Mouse (Mus musculus): ENCODE measurements at regions not wholly inside any gene's neighbourhood (a gene's known extent, or its start where the extent isn't known, plus 50 kb on each side); places are given as distances from the start of the nearest gene placed in this dataset.
"Not testable (repeated sequence)": the region's sequence is repeated elsewhere in the genome, so short reads cannot be mapped to it uniquely, and the experiment has no call there.

DNA sequence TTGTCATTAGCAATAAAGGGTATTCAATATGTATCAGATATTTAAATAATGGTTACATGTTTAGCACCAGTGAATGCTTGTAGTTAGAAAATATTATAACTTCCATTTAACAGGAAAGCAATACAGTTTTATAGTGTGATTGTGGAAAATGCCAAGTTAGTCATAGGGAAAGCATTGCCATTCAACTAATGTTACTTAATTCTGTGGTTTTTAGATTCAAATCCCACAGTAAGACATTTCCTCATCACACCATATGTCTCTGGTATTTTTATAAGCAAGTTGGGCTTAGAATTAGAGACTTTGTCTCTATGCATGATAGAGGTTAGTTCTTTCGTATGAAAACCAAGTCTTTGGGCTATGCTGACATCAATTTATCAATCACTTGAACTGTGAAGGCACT, 133.0 kb downstream of the Prr30 start:
- DNase-seq (ENCODE audit: low spot score): no peak

- no peak for DNase-seq (ENCODE audit: low spot score)
Measured at GRCm38 (mm10) chr14:101056874-101057273, 143.3 kb downstream of the Prr30 start.

- no peak for DNase-seq (ENCODE audit: low spot score)
Measured at GRCm38 (mm10) chr14:101055915-101056314, 144.2 kb downstream of the Prr30 start.

GRCm38 (mm10) chr14:101054786-101055185, 145.3 kb downstream of the Prr30 start:
- DNase-seq (ENCODE audit: low spot score): no peak

- no peak for DNase-seq (ENCODE audit: low spot score)
Measured at GRCm38 (mm10) chr14:101052760-101053159, 147.4 kb downstream of the Prr30 start.

DNA sequence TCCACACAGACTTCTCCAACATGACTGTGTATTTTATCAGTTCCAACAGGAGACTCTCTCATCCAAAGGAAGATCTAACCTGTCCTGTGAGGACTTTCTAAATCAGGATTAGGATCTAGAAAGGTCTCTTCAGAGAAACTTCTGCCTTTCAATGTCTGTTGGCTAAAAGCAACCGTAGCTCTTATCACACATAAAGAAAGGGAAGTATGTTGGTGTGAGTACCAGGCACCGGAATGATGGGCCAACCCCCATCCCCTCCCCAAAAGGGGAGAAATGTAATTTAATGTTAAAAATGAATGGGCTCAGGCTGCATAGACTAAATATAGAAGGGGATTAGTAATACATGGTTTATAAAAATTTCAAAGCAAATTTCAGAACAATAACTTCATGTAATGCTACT, 149.9 kb downstream of the Prr30 start:
- no peak for DNase-seq (ENCODE audit: low spot score)

GRCm38 (mm10) chr14:101049664-101050203, 150.4 kb downstream of the Prr30 start:
- DNase-seq (ENCODE audit: low spot score): no peak

- DNase-seq (ENCODE audit: low spot score): no peak
Measured at GRCm38 (mm10) chr14:101043494-101043893, 156.6 kb downstream of the Prr30 start.

DNA sequence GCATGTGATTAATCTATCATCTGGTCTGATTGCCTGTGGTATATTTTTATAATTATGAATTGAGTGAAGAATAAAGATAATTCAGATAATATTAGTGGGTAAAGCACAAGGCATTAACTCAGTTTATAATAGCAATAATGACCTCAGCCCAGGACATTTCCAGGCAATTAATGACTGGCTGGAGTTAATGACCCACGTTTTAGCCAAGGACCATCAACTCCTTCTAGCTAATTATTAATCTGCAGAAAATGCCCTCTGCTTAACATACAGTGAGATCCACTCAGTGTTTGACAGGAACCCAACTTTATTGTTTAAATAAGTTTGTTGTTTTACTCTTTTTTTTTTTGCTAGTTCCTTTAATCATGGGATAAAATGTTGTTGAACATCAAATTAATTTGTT, 199.1 kb downstream of the Prr30 start:
- no peak for DNase-seq (ENCODE audit: low spot score)

- DNase-seq (ENCODE audit: low spot score): no peak
Measured at GRCm38 (mm10) chr14:100980754-100981153, 219.4 kb downstream of the Prr30 start.

DNA sequence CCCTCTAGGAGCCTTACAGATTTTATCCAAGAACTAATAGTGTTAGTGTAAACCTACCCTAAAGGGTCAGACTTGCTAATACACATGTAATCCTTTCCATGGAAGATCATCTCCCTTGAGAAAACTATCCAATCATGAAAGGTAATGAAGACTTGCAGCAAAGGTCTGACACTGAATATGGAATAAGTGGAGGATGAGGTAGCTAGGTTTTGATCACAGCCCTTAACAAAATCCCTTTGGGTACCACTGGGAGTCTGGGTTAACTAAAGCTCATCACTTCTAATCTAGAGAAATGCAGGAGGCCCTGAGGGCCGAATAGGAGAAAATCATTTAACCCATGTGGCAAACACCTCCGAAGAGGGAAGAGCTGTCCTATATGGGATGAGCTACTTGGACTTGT, 221.6 kb downstream of the Prr30 start:
- DNase-seq (ENCODE audit: low spot score): no peak

DNA sequence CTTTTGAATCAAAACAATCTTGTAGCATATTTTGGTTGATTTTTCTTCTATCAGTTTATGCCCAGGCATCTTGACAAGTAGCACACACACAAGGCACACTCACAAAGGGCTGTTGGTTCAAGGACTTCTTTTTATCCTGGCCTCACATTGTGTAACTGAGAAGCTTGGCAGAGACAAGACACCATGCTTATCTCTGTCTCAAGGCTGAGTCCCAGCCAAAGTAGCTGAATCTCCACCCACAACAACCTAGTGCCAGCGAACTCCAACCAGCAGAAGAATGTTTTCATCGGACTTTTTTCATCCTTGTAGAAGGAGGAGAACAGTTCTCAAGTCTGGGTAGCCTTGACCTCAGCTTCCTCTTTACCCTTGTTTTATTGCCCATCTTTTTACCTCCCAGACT, 229.2 kb downstream of the Prr30 start:
- peak; percentile 8 for DNase-seq (ENCODE audit: low spot score)

DNA sequence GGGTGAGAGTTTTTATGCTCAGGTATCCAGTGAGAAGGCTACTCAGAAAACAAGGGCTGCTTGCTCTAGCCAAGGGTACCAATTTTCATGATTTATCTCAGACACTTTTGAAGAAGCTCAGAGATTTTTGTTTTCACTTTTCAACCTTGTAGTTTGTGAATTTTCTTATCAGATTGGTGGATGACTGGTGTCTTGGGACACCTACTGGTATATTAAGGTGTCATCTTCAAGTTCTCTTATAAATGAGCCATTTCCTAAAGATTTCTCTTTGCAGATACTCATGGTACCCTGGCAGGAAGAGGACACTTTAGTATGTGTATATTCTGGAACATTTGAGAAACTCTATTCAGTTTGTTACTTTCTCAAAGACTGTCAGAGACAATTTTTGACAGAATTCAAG, 239.9 kb downstream of the Prr30 start:
- DNase-seq (ENCODE audit: low spot score): no peak

- DNase-seq (ENCODE audit: low spot score): no peak
Measured at GRCm38 (mm10) chr14:100955806-100956436, 244.2 kb downstream of the Prr30 start.

DNA sequence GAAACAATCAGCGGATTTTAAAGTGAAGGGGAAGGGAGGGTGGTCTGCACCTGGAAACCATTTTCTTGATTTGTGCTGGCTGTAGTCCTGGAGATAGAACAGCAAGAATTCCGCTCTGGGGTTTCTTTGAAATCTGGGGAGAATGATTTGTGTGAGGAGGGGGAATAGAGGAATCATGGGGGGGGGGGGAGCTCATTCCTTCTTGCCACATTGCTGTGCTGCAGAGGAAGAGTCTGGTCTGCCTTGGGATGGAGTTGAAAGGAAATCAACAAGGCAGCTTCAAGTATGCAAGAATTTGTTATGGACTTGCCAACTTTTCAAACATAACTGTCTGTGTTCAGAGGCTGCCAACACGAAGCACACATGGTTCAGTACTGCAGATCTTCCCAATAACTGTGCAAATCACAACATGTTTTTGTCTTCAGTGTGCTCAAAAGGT, 249.4 kb downstream of the Prr30 start:
- no peak for DNase-seq (ENCODE audit: low spot score)

- not testable (repeated sequence) for DNase-seq (ENCODE audit: low spot score)
Measured at GRCm38 (mm10) chr14:100947625-100948024, 252.5 kb downstream of the Prr30 start.

DNA sequence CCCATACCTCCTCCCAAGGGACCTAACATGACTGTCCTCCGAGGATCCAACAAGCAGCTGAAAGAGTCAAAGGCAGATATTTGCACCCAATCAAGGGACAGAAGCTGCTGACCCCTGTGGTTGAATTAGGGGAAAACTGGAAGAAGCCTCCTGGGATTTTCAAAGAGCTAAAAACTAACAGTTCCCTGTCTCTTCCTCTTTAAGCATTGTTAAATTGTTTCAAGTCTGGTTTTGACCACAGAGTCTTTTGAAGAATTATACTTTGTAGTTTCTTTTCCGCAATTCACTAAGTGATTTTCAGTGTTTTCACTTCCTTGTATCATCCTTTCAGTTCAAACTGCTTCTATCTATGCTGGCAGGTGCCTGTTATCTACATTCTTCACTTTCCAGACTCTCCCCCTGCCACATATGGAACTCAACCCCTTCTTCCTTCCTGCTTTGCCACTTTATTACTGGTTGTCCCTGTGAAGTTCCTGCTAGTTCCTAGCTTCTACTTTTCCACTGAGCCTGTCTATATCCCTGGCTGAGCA, 262.7 kb downstream of the Prr30 start:
- DNase-seq (ENCODE audit: low spot score): no peak

DNA sequence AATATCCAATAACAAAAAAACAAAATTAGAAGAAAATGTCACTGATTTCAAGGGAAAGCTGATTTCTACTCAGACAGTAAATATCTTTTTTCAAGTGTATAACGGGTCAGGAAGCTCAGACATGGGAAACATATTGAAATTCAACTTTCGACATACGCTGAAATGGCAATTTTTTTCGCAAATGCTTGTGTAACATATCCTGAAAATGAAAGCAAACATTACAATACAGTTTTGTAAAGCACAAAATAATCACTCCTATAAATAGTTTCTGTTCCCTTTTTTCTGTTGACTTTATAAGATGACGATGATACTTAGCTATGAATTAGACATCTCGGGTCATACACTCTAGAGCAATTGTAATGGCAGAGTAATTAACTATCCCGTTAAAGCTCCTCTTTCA, 265.6 kb downstream of the Prr30 start:
- DNase-seq (ENCODE audit: low spot score): no peak

DNA sequence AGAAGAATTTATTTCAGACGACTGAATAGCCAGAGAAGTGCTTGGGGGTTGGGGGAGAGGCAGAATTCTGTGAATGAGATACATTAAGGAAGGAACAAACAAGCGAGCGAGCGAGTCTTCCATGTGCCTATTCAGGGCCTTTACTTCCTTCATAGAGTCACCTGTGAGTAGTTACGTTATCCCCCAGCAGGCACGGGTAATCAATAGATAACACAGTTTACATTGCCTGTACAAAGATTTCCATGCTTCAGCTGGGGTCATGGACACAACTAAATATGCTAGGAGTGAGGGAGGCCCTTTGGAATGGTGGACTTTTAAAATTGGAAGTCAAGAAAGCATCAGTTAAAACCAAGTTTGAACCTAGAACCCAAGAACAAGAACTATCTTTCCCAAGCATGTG, 275.2 kb downstream of the Prr30 start:
- no peak for DNase-seq (ENCODE audit: low spot score)

- DNase-seq (ENCODE audit: low spot score): no peak
Measured at GRCm38 (mm10) chr14:100900221-100900620, 299.9 kb downstream of the Prr30 start.

DNA sequence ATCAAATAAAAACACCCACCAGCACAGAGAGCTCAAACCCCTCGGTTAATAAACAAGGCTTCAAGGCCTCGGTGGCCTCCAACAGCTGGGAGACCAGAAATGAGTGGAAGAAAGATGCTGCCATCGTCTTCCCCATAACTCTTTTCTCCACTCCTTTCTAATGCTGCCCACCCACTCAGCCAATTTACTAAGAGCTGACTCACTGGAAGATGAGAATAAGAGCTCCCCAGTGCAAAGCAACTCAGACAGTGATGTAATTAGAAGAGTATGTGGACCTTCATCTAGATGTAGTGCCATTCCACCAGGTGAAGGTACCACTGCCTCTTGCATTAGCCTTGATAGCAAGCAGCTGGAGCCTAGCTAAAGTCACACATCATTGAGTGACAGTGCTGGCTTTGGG, 301.1 kb downstream of the Prr30 start:
- no peak for DNase-seq (ENCODE audit: low spot score)

- DNase-seq (ENCODE audit: low spot score): no peak
Measured at GRCm38 (mm10) chr14:100889163-100890157, 310.7 kb downstream of the Prr30 start.
